Mouse (Mus musculus) liver, embryonic 14.5 days (tissue): ENCODE measurements at regions not wholly inside any gene's neighbourhood (a gene's known extent, or its start where the extent isn't known, plus 50 kb on each side); places are given as distances from the start of the nearest gene placed in this dataset.

Source experiments
- CTCF ChIP-seq: IDR thresholded peaks from 2 replicates; pipeline ENCODE4 v1.5.1; 2016; ENCODE audit warnings: antibody characterized with exemption, low read depth, control low read depth
- EP300 ChIP-seq: IDR thresholded peaks from 2 replicates; pipeline ENCODE4 v1.6.1; 2016; ENCODE audit warnings: antibody characterized with exemption, low read depth

GRCm38 (mm10) chr13:84613004-84613403 is 390.9 kb downstream of the Tmem161b start:
- TF ChIP-seq CTCF (no peak), EP300 (no peak)
